Mouse (Mus musculus): ENCODE data around the gene Tmem182. TPM values are rescaled to one million over a fixed set of nuclear protein-coding genes. Genes with fewer than 3 reads are reported as not detected.
A peak's percentile ranks its signal among the peaks of the same experiment; 100 is the strongest.

Tmem182 gene
- polyA plus RNA-seq, 1 experiment from 2014 or later, result 0.06 TPM

- Histone ChIP-seq H3K9me3 (no peaks in the 10 kb centered on the region), H3K36me3 (no peaks in the 10 kb centered on the region), H3K4me3 (no peak overlapping the region), H3K27me3 (no peaks in the 10 kb centered on the region), H3K4me2 (peak overlapping the region; percentile 14; the same call in 1 of the 2 replicates), H3K9ac (no peak overlapping the region), H3K27ac (replicated peaks) (no peak overlapping the region), H3K4me1 (replicated peaks) (no peaks in the 10 kb centered on the region)
- WGBS, result 80% methylated on average over 6 of the region's 6 CpGs
- no peak for ATAC-seq (ENCODE audit: low FRiP score, low read depth)
Measured at GRCm38 (mm10) chr1:40879526-40879925, 74.1 kb downstream of the Tmem182 start.

- no peak overlapping the region for H3K4me3 ChIP-seq
- no peak overlapping the region for H3K4me2 ChIP-seq
- H3K9ac ChIP-seq, result no peak overlapping the region
- WGBS, result 30% methylated on average over 2 of the region's 2 CpGs
- ATAC-seq (ENCODE audit: low FRiP score, low read depth), result no peak
- H3K4me1 ChIP-seq (replicated peaks), result no peaks in the 10 kb centered on the region
- H3K27ac ChIP-seq (replicated peaks), result no peak overlapping the region
- H3K9me3 ChIP-seq, result no peaks in the 10 kb centered on the region
- H3K27me3 ChIP-seq, result no peaks in the 10 kb centered on the region
- H3K36me3 ChIP-seq, result no peaks in the 10 kb centered on the region
Measured at GRCm38 (mm10) chr1:40880527-40880926, 75.1 kb downstream of the Tmem182 start.

GRCm38 (mm10) chr1:40883856-40884255, 78.5 kb downstream of the Tmem182 start:
- Histone ChIP-seq H3K4me1 (replicated peaks) (no peaks in the 10 kb centered on the region), H3K27ac (replicated peaks) (no peak overlapping the region), H3K9ac (no peak overlapping the region), H3K9me3 (no peaks in the 10 kb centered on the region), H3K36me3 (no peaks in the 10 kb centered on the region), H3K27me3 (no peaks in the 10 kb centered on the region), H3K4me2 (no peak overlapping the region), H3K4me3 (no peak overlapping the region)
- no peak for ATAC-seq (ENCODE audit: low FRiP score, low read depth)
- 93% methylated on average over 2 of the region's 2 CpGs for WGBS

- no peak overlapping the region for H3K9ac ChIP-seq
- no peak overlapping the region for H3K4me3 ChIP-seq
- no peaks in the 10 kb centered on the region for H3K36me3 ChIP-seq
- H3K27me3 ChIP-seq, result no peaks in the 10 kb centered on the region
- peaks cover under 1% of the 10 kb centered on the region; the same call in 1 of the 2 replicates for H3K4me1 ChIP-seq (replicated peaks)
- ATAC-seq (ENCODE audit: low FRiP score, low read depth), result no peak
- H3K4me2 ChIP-seq, result no peak overlapping the region
- no peaks in the 10 kb centered on the region for H3K9me3 ChIP-seq
- no peak overlapping the region for H3K27ac ChIP-seq (replicated peaks)
- 82% methylated on average over 6 of the region's 6 CpGs for WGBS
Measured at GRCm38 (mm10) chr1:40884943-40885342, 79.5 kb downstream of the Tmem182 start.

- peaks cover 8% of the 10 kb centered on the region for H3K4me1 ChIP-seq (replicated peaks)
- peak; percentile 70; the same call in 1 of the 2 replicates for ATAC-seq (ENCODE audit: low FRiP score, low read depth)
- no peak overlapping the region for H3K4me3 ChIP-seq
- no peaks in the 10 kb centered on the region for H3K27me3 ChIP-seq
- H3K9me3 ChIP-seq, result no peaks in the 10 kb centered on the region
- 35% methylated on average over 12 of the region's 12 CpGs for WGBS
- H3K36me3 ChIP-seq, result no peaks in the 10 kb centered on the region
- no peak overlapping the region for H3K27ac ChIP-seq (replicated peaks)
- no peak overlapping the region for H3K9ac ChIP-seq
- H3K4me2 ChIP-seq, result peak overlapping the region; percentile 32
Measured at GRCm38 (mm10) chr1:40887673-40888072, 82.3 kb downstream of the Tmem182 start.

GRCm38 (mm10) chr1:40888396-40889040, 83.1 kb downstream of the Tmem182 start:
- 91% methylated on average over 8 of the region's 8 CpGs for WGBS

GRCm38 (mm10) chr1:40889617-40890016, 84.2 kb downstream of the Tmem182 start:
- Histone ChIP-seq H3K27me3 (no peaks in the 10 kb centered on the region), H3K4me3 (no peak overlapping the region), H3K4me2 (no peak overlapping the region), H3K4me1 (replicated peaks) (peaks cover 8% of the 10 kb centered on the region), H3K9me3 (no peaks in the 10 kb centered on the region), H3K9ac (no peak overlapping the region), H3K36me3 (no peaks in the 10 kb centered on the region), H3K27ac (replicated peaks) (no peak overlapping the region)
- no peak for ATAC-seq (ENCODE audit: low FRiP score, low read depth)
- 77% methylated on average over 14 of the region's 14 CpGs for WGBS

More at GRCm38 (mm10) chr1:40888396-40889040, 83.1 kb downstream of the Tmem182 start:
- ATAC-seq (ENCODE audit: low FRiP score, low read depth), result no peak
- Histone ChIP-seq H3K4me3 (no peak overlapping the region), H3K4me2 (no peak overlapping the region), H3K9me3 (no peaks in the 10 kb centered on the region), H3K27me3 (no peaks in the 10 kb centered on the region), H3K36me3 (no peaks in the 10 kb centered on the region), H3K4me1 (replicated peaks) (peaks cover 8% of the 10 kb centered on the region), H3K27ac (replicated peaks) (no peak overlapping the region), H3K9ac (no peak overlapping the region)

- Histone ChIP-seq H3K27me3 (no peaks in the 10 kb centered on the region), H3K9me3 (no peaks in the 10 kb centered on the region), H3K4me1 (replicated peaks) (peaks cover 8% of the 10 kb centered on the region), H3K27ac (replicated peaks) (no peak overlapping the region), H3K4me3 (no peak overlapping the region), H3K36me3 (no peaks in the 10 kb centered on the region), H3K9ac (no peak overlapping the region), H3K4me2 (0 out of 2 replicates have a peak overlapping the region, but pooled peaks have one; percentile 6)
- ATAC-seq (ENCODE audit: low FRiP score, low read depth), result no peak
- WGBS, result 54% methylated on average over 8 of the region's 8 CpGs
Measured at GRCm38 (mm10) chr1:40890246-40890645, 84.8 kb downstream of the Tmem182 start.

GRCm38 (mm10) chr1:40903712-40904111, 98.3 kb downstream of the Tmem182 start:
- Histone ChIP-seq H3K4me3 (no peak overlapping the region), H3K27ac (replicated peaks) (no peak overlapping the region), H3K4me2 (no peak overlapping the region), H3K4me1 (replicated peaks) (no peaks in the 10 kb centered on the region), H3K9me3 (no peaks in the 10 kb centered on the region), H3K36me3 (no peaks in the 10 kb centered on the region), H3K9ac (no peak overlapping the region), H3K27me3 (no peaks in the 10 kb centered on the region)
- ATAC-seq (ENCODE audit: low FRiP score, low read depth), result no peak

Other genes starting within 250 kb of the Tmem182 start
- 0.08 TPM in 1 of 2 replicates, not detected in the other for gene Slc9a4, start 225.5 kb upstream of the Tmem182 start, polyA plus RNA-seq (2015; fragmentation: Nextera tagmentation; extraction: Ambion mirVana)
- gene Slc9a2, start 125.0 kb upstream of the Tmem182 start, polyA plus RNA-seq (2015; fragmentation: Nextera tagmentation; extraction: Ambion mirVana), result 0.39 and 0.62 TPM in 2 replicates
- gene Mfsd9, start 14.9 kb upstream of the Tmem182 start, polyA plus RNA-seq (2015; fragmentation: Nextera tagmentation; extraction: Ambion mirVana), result 7.2 and 8.0 TPM in 2 replicates